Mouse (Mus musculus): Measurements from ENCODE around the gene Ednrb.

The Ednrb gene

DNA sequence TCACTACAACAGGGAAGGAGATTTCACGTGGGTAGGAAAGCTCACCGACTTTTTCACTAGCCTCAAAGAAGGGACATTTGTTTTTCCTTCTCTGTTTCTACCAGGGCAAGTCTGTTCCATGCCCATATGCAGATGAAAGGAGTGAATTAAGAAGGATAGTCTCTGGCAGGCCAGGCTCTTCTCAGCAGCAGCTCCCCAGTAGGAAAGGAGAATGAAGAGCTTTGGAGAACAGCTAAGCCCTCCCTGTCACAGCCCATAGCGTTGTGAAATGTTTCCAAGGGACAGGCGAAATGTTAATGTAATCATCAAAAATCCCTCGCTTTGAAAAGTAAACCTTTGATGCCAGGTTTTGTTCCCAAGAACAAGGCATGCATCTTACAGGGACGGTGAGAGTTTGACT, 76.7 kb downstream of the Ednrb start:
- DNase-seq (ENCODE audit: low spot score in 2 of 2), result no peak
